Mouse (Mus musculus) spleen, embryonic (tissue): ENCODE measurements around the gene Ppa1.
"Not testable (repeated sequence)": the region's sequence is repeated elsewhere in the genome, so short reads cannot be mapped to it uniquely, and the experiment has no call there.

Source experiments
- CTCF ChIA-PET: fragments of 350-600 bp; sonication (Branson Sonifier 250); formaldehyde crosslinking; loops from one replicate; lab custom pipeline; 2022; lab: Charles Lee

Ppa1 gene

DNA sequence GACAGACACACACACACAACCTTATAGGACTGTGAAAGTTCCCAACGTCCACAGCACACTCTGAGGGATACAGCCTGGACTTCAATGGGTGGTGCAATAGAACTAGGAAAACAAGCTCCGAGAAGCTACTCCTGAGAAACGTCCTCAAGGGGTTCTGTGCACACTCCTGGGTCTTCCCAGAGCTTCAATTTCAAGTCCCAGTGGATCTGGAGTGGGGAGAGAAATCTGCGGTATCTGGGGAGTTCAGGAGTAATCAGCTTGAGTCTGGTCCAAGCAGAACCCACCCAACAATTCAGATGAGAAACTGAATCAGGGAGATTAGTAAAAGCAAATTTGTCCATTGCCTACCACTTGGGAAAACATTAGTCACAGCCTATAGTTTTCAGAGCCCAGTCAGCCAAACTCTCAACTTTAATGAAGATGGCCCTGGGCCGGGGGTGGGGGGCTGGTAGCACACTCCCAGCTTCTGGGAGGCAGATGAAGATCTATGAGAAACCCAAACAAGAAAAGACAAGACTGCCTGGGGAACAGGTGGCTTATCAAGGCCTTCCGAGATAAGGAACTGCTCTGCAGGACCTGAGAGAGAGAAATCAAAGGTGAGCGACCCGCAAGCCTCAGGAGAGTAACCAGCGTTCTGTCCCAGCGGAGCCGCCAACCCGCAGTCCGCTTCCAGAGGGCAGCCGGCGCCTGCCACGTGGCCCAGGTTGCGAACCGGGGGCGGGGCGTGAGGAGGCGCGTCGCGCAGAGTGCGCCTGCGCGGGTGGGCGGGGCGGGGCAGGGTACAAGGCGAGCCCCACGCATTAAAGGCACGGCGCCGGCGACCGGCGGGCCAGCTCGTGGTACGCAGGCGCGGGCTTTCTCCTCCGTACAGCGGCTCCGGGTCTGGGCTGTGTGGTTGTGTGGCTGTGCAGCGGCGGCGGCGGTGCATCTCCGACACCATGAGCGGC, at the start of gene Ppa1:
TSS of gene Ppa1 (plus strand) at position 763 of the 947 bp plus-strand sequence.
- CTCF ChIA-PET = no interaction called here

- CTCF ChIA-PET = no interaction called here
These were observed 48.7 kb upstream of the Ppa1 start for GRCm38 (mm10) chr10:61599556-61600114.

- CTCF ChIA-PET = interaction anchor here (1.0 kb wide), 1 partner anchor 52 kb away, joined by 3 read pairs; no protein-coding TSS in a partner anchor
These were observed 45.9 kb upstream of the Ppa1 start for GRCm38 (mm10) chr10:61602283-61603033.

- CTCF ChIA-PET = no interaction called here
These were observed 43.8 kb upstream of the Ppa1 start for GRCm38 (mm10) chr10:61604376-61605065.

GRCm38 (mm10) chr10:61605381-61605780, 43.0 kb upstream of the Ppa1 start:
- CTCF ChIA-PET = interaction anchor here (0.7 kb wide), 1 partner anchor 446 kb away, joined by 3 read pairs; no protein-coding TSS in a partner anchor

DNA sequence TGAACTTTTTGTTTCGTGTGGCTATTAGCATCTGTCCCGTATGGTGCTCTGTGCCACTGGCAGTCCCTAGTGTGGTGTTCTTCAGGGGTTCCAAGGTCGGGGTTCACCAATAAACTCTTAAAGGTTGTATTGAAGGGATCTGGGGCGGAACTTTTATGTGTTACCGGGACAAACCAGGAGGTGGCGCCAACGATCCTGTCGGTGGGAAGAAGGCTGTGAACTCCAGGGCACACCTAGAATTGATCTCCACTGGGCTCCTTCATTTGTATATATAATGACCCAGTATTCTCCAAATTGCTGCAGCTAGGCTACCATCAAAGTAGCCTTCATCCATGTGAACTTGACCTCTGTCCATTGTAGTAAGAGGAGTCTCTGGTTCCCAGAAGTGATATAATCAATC, 42.5 kb upstream of the Ppa1 start:
- CTCF ChIA-PET = interaction anchor here (0.7 kb wide), 1 partner anchor 446 kb away, joined by 3 read pairs; no protein-coding TSS in a partner anchor

GRCm38 (mm10) chr10:61608233-61608632, 40.1 kb upstream of the Ppa1 start:
- CTCF ChIA-PET = interaction anchor here (0.7 kb wide), 1 partner anchor 44 kb away, joined by 5 read pairs; no protein-coding TSS in a partner anchor

DNA sequence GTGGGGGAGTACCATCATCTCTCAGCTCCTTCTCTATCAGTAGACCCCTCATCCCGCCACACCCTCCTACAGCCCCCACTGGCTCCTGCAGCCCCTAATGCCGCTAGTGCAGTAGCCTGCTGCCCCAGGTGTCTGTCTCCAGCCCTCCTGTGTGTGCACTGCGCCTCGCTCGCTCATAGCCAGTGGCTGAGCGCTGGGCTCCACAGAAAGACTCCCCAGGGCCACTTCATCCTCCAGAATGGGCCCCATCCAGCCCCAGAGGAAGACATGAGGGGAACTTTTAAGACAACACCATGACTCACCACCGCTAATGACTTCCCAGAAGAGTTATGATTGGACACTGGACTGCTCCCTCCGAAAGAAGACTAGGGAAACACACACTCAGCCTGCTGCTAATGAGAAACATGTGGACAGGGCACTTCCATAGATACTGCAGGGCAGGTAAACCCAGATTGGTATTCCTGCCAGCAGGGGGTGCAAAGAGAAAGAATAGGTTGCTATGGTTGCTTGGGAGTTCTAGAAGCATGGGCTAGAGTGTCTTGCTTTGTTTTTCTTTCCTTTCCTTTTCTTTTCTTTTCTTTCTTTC, 37.6 kb upstream of the Ppa1 start:
- CTCF ChIA-PET = no interaction called here

DNA sequence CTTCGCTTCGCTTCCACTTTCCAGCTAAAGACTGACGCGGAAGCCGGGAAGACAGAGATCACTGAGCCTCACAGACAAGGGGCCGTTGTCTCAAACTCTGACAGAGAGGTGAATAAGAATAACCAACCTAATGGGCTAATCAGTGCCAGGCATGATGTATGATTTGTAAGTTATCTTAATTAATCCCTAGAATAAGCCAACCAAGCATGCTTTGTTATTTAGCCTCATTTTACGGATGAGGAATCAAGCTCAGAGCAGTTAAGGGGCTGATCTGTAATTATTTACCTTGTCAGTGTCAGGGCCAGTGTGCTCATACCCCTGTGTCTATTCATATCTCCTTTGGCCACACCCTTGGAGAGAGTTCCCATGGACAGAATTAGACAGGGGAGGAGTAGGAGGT, 34.0 kb upstream of the Ppa1 start:
- CTCF ChIA-PET = interaction anchor here (0.6 kb wide), 1 partner anchor 45 kb away, joined by 3 read pairs; no protein-coding TSS in a partner anchor

DNA sequence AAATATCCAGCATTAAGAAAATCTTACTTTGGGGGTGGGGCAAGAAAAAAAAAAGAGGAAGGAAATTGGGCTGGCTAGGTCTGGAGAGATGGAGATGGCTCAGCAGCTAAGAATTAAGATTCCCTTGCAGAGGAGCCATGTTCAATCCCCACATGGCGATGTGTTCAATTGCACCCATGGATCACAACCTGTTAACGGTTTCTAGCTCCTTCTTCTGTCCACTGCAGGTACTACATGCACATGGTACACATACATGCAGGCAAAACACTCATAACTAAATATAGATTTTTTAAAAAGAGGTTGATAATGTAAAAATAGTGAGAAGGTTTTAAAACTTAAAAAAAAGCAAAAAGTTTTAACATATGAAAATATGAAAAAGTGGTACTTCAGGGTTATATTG, 29.8 kb upstream of the Ppa1 start:
- CTCF ChIA-PET = no interaction called here

- CTCF ChIA-PET = interaction anchor here (0.7 kb wide), 1 partner anchor 43 kb away, joined by 5 read pairs; no protein-coding TSS in a partner anchor
These were observed 26.7 kb upstream of the Ppa1 start for GRCm38 (mm10) chr10:61621681-61622080.

DNA sequence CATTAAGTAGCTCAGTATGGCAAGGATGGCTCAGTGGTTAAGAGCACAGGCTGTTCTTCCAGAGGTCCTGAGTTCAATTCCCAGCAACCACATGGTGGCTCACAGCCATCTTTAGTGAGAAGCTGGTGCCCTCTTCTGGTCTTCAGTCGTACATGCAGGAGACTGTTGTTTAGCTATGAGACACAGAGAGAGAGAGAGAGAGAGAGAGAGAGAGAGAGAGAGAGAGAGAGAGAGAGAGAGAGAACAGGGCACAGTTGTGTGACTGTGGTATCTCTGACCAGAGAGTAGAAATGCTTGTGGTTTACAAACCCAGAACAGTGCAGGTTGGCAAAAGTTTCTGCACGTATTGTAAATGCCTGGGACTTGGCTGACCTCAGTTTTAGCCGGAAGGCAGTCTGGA, 24.5 kb upstream of the Ppa1 start:
- CTCF ChIA-PET = not testable (repeated sequence)

DNA sequence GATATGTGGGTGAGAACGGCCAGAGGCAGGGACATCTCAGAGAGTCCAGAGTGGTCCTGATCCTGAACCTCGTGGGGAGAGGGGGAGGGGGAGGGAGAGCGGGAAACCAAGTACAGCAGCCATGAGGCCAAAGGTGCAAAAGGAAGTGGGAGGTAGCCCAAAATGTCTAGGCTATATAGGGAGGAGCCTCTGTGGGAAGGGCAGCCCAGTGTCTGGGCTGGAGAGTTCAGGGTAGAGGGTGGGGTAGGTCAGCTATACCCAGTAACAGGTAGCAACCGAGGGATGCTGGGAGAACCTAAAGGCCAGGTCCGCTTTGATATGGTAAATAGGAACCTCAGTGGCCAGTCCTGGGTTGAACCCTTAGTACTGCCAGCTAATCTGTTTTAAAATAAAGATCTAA, 23.6 kb upstream of the Ppa1 start:
- CTCF ChIA-PET = no interaction called here

DNA sequence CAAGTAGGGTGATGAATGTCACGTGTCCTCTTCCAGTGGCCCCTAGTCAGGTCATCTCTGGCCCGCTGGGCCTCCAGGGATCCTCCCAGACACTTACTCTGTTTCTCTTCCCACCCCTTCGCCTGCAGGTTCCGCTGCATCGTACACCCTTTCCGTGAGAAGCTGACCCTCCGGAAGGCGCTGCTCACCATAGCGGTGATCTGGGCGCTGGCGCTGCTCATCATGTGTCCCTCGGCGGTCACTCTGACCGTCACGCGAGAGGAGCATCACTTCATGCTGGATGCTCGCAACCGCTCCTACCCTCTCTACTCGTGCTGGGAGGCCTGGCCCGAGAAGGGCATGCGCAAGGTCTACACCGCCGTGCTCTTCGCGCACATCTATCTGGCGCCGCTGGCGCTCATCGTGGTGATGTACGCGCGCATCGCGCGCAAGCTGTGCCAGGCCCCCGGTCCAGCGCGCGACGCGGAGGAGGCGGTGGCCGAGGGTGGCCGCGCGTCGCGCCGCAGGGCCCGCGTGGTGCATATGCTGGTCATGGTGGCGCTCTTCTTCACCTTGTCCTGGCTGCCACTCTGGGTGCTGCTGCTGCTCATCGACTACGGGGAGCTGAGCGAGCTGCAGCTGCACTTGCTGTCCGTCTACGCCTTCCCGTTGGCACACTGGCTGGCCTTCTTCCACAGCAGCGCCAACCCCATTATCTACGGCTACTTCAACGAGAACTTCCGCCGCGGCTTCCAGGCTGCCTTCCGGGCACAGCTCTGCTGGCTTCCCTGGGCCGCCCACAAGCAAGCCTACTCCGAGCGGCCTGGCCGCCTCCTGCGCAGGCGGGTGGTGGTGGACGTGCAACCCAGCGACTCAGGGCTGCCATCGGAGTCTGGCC, 22.7 kb upstream of the Ppa1 start:
- CTCF ChIA-PET = interaction anchor here (0.6 kb wide), 1 partner anchor 63 kb away, joined by 3 read pairs; no protein-coding TSS in a partner anchor

GRCm38 (mm10) chr10:61626551-61626950, 21.8 kb upstream of the Ppa1 start:
- CTCF ChIA-PET = interaction anchor here (0.6 kb wide), 1 partner anchor 290 kb away, joined by 4 read pairs; no protein-coding TSS in a partner anchor

- CTCF ChIA-PET = no interaction called here
These were observed 21.0 kb upstream of the Ppa1 start for GRCm38 (mm10) chr10:61627195-61627937.

DNA sequence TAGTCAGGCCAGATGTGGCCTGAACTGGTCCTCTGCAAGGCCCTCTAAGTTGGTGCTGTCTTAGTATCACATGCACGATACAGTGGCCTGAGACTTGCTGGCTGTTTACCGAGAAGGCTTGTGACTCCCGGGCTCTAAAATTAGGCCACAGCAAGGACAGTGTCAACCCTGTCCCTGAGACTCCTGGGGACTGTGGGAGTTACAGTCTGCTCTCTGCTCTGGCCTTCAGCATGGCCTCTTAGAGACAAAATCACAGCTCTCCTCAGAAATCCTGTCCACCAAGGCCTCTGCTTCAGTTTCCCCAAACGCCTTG, 20.5 kb upstream of the Ppa1 start:
- CTCF ChIA-PET = no interaction called here

- CTCF ChIA-PET = no interaction called here
These were observed 15.9 kb upstream of the Ppa1 start for GRCm38 (mm10) chr10:61632445-61632844.

DNA sequence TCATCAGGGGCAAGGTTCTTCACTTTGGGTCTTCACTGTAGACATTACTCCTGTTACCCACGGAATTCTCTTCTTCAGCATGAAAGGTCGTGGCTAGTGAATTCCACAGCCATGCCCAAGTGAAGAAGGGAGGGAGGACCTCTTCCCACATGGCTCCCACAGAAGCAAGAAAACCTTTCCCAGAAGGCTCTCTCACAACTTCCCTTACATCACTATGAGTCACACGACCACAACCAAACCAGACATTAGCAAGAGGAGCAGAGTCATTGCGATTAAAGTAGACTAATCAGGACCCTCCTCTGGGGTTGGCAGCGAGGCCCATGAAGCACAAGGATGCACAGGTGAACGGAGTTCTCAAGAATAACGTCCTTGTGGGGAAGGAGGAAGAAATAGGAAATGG, 11.3 kb upstream of the Ppa1 start:
- CTCF ChIA-PET = no interaction called here
